Mouse (Mus musculus) cerebellum, adult 8-10 months (tissue): Measurements from ENCODE around the gene Nmt1.

Source experiments
- DNase-seq: peaks from one replicate; pipeline ENCODE4 v3.0.0; 2022

The Nmt1 gene

GRCm38 (mm10) chr11:103028176-103028891, at the start of gene Nmt1, which contains the start of gene Dcakd:
TSS of gene Nmt1 (plus strand) at chr11:103028190.
TSS of gene Dcakd (minus strand) at chr11:103028333.
- peak; percentile 94 for DNase-seq

- DNase-seq, result no peak
These were observed 46.7 kb upstream of the Nmt1 start for GRCm38 (mm10) chr11:102981151-102981890.

- no peak for DNase-seq
These were observed 43.9 kb upstream of the Nmt1 start for GRCm38 (mm10) chr11:102984086-102984485.

- DNase-seq, result no peak
These were observed 43.4 kb upstream of the Nmt1 start for GRCm38 (mm10) chr11:102984615-102985014.

- no peak for DNase-seq
These were observed 42.8 kb upstream of the Nmt1 start for GRCm38 (mm10) chr11:102985160-102985559.

GRCm38 (mm10) chr11:102989641-102990151, 38.3 kb upstream of the Nmt1 start:
- DNase-seq, result no peak

- peak; percentile 75 for DNase-seq
These were observed 37.8 kb upstream of the Nmt1 start for GRCm38 (mm10) chr11:102990152-102990663.

GRCm38 (mm10) chr11:102991681-102992080, 36.3 kb upstream of the Nmt1 start:
- DNase-seq, result no peak

GRCm38 (mm10) chr11:102992940-102993339, 35.0 kb upstream of the Nmt1 start:
- DNase-seq, result peak; percentile 72

GRCm38 (mm10) chr11:102993420-102994029, 34.5 kb upstream of the Nmt1 start:
- DNase-seq, result no peak

GRCm38 (mm10) chr11:102994952-102995351, 33.0 kb upstream of the Nmt1 start:
- DNase-seq, result no peak

- DNase-seq, result no peak
These were observed 31.6 kb upstream of the Nmt1 start for GRCm38 (mm10) chr11:102996385-102996784.

GRCm38 (mm10) chr11:102996991-102997770, 30.8 kb upstream of the Nmt1 start:
- no peak for DNase-seq

GRCm38 (mm10) chr11:102998254-102998576, 29.8 kb upstream of the Nmt1 start:
- DNase-seq, result no peak

GRCm38 (mm10) chr11:102998577-102999316, 29.2 kb upstream of the Nmt1 start:
- DNase-seq, result no peak

GRCm38 (mm10) chr11:102999317-102999970, 28.5 kb upstream of the Nmt1 start:
- no peak for DNase-seq

GRCm38 (mm10) chr11:103000111-103000510, 27.9 kb upstream of the Nmt1 start:
- DNase-seq, result no peak

GRCm38 (mm10) chr11:103001063-103001462, 26.9 kb upstream of the Nmt1 start:
- DNase-seq, result no peak

GRCm38 (mm10) chr11:103003210-103003609, 24.8 kb upstream of the Nmt1 start:
- DNase-seq, result no peak

GRCm38 (mm10) chr11:103004852-103005251, 23.1 kb upstream of the Nmt1 start:
- no peak for DNase-seq

GRCm38 (mm10) chr11:103005254-103005981, 22.6 kb upstream of the Nmt1 start:
- no peak for DNase-seq
